Mouse (Mus musculus) kidney, adult 2 months (tissue): ENCODE results near the gene Ptcd2.

Experiments used
- CTCF ChIP-seq: fragments of 200-500 bp; conservative IDR thresholded peaks from 2 replicates; pipeline ENCODE4 v1.5.1; 2011; ENCODE audit warnings: low read depth, mild to moderate bottlenecking, control low read depth, low read length, moderate library complexity, mixed read lengths; ENCODE audit not compliant: insufficient read depth, insufficient read length
- POLR2A ChIP-seq: fragments of 200-500 bp; IDR thresholded peaks from one replicate; pipeline ENCODE4 v1.6.1; 2011; ENCODE audit warnings: low read depth, low read length, control low read depth

DNA sequence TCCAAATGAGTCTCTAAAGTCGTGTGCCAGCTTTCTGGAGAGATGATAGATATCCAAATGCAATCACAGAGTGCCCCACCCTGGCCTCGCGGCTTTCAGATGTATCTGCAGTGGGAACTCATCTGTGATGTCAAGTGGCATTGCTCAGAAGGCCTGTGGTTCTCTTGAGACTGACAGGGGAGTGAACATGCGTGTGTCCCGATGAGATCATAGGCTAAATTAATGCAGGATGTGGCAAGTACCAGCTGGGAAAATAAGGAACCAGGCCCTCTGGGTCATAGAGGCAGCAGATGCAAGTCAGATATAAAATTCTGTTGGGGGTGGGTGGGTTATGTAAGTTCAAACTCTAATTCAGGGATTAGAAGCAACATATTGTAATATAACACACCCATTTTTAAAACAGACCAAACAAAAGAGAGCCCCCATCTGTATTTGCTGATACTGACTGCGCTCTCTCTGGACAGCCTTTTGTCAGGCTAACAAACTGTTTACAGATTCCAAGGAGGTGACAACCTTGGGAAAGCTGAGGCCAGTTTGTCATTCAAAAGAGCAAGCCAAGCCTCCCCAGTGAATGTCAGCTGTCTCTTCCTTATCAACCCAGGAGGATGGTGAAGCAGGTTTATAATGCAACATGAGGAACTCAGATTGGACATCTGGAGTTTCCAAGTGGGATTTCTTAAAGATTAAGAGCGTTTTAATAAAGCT lies 20.7 kb downstream of the Ptcd2 start:
- TF ChIP-seq CTCF (no peak), POLR2A (no peak)
